ENCODE assay signal across 20 mouse cellular contexts in genomic region chr12:25005350-25005749, GRCm38 (mm10).
"Had no signal": no experiment of that assay in that cellular context is flagged by ENCODE, and none has a peak within 500 bp of the region (broad histone marks: within the 10 kb centered on the region; RNA-seq: fewer than 3 reads in every experiment).

No protein-coding gene starts in this region.

- DNase-seq: kidney, adult 9 months; kidney, postnatal 14 days; kidney, postnatal 4 days; layer of hippocampus, postnatal 36 days; liver, postnatal 0 days; lung, embryonic 14.5 days; right cerebral cortex, adult 18-20 months; right cerebral cortex, postnatal 14 days; right cerebral cortex, postnatal 4 days; thymus, postnatal 25 days had no signal

- H3K27ac ChIP-seq: layer of hippocampus, adult 2 months; liver, embryonic 14.5 days; macrophage; midbrain, embryonic 12.5 days; midbrain, embryonic 15.5 days; neural tube, embryonic 12.5 days; neural tube, embryonic 15.5 days had no signal

- H3K4me2 ChIP-seq: liver, embryonic 11.5 days; lung, embryonic 14.5 days; midbrain, embryonic 12.5 days; midbrain, embryonic 15.5 days; neural tube, embryonic 12.5 days; neural tube, embryonic 15.5 days had no signal

- H3K9ac ChIP-seq: liver, embryonic 14.5 days; liver, postnatal 0 days; lung, embryonic 14.5 days; midbrain, embryonic 12.5 days; midbrain, embryonic 15.5 days; neural tube, embryonic 12.5 days; neural tube, embryonic 15.5 days had no signal

- ATAC-seq: liver, postnatal 0 days; lung, postnatal 0 days; midbrain, embryonic 15.5 days had no signal

- H3K4me1 ChIP-seq: midbrain, embryonic 12.5 days; midbrain, embryonic 15.5 days; neural tube, embryonic 12.5 days; neural tube, embryonic 15.5 days had no signal

- H3K27me3 ChIP-seq: midbrain, embryonic 12.5 days; midbrain, embryonic 15.5 days; neural tube, embryonic 12.5 days; neural tube, embryonic 15.5 days had no signal

- H3K9me3 ChIP-seq: midbrain, embryonic 12.5 days; midbrain, embryonic 15.5 days; neural tube, embryonic 12.5 days; neural tube, embryonic 15.5 days had no signal

- H3K4me3 ChIP-seq: layer of hippocampus, adult 2 months; left cerebral cortex, adult 2 months; midbrain, embryonic 12.5 days; midbrain, embryonic 15.5 days; neural tube, embryonic 12.5 days; neural tube, embryonic 15.5 days had no signal
